Mouse (Mus musculus) mouse embryonic stem cell (cell line): ENCODE results near the gene Draxin.

Source experiments
- in situ Hi-C, 2 experiments: fragments of 300-500 bp; cut with MboI; formaldehyde crosslinking; loops; 1 replicate in 1 of 2; 3 replicates in 1 of 2; pipeline ENCODE4 v1.14.3; 2019 to 2020; ENCODE audit warnings: low sequenced_read_pairs in 2 of 2, low pct_unique_long_range_greater_than_20kb in 1 of 2, mixed read lengths in 1 of 2; ENCODE audit not compliant: unreplicated experiment in 1 of 2

The Draxin gene

GRCm38 (mm10) chr4:148128241-148128640, 2.3 kb downstream of the Draxin start:
- in situ Hi-C loops = no loop called here

GRCm38 (mm10) chr4:148122694-148123066, 7.8 kb downstream of the Draxin start:
- in situ Hi-C loops = no loop called here

- in situ Hi-C loops = no loop called here
Measured at GRCm38 (mm10) chr4:148121982-148122693, 8.4 kb downstream of the Draxin start.

GRCm38 (mm10) chr4:148121362-148121761, 9.1 kb downstream of the Draxin start:
- in situ Hi-C loops = no loop called here

GRCm38 (mm10) chr4:148120555-148120954, 9.9 kb downstream of the Draxin start:
- in situ Hi-C loops = no loop called here

GRCm38 (mm10) chr4:148119578-148119977, 10.9 kb downstream of the Draxin start:
- in situ Hi-C loops = loop anchor here (5.0 to 10.0 kb wide), 2 partner anchors 33 to 45 kb away; partner anchors contain the start of genes Fbxo2 (in 1 of the 2), Fbxo44 (in 1 of the 2) and Fbxo6 (in 1 of the 2)

GRCm38 (mm10) chr4:148117392-148117791, 13.1 kb downstream of the Draxin start:
- in situ Hi-C loops = loop anchor here (5.0 to 10.0 kb wide), 2 partner anchors 35 to 47 kb away; partner anchors contain the start of genes Fbxo2 (in 1 of the 2), Fbxo44 (in 1 of the 2) and Fbxo6 (in 1 of the 2)

- in situ Hi-C loops = loop anchor here (5.0 to 10.0 kb wide), 2 partner anchors 36 to 48 kb away; partner anchors contain the start of genes Fbxo2 (in 1 of the 2), Fbxo44 (in 1 of the 2) and Fbxo6 (in 1 of the 2)
Measured at GRCm38 (mm10) chr4:148116657-148117056, 13.8 kb downstream of the Draxin start.

GRCm38 (mm10) chr4:148115467-148115866, 15.0 kb downstream of the Draxin start:
- in situ Hi-C loops = loop anchor here (5.0 to 10.0 kb wide), 2 partner anchors 37 to 49 kb away; partner anchors contain the start of genes Fbxo2 (in 1 of the 2), Fbxo44 (in 1 of the 2) and Fbxo6 (in 1 of the 2)

- in situ Hi-C loops = loop anchor here (5.0 to 10.0 kb wide), 2 partner anchors 37 to 50 kb away; partner anchors contain the start of genes Fbxo2 (in 1 of the 2), Fbxo44 (in 1 of the 2) and Fbxo6 (in 1 of the 2)
Measured at GRCm38 (mm10) chr4:148114758-148115391, 15.6 kb downstream of the Draxin start.

GRCm38 (mm10) chr4:148112519-148112918, 18.0 kb downstream of the Draxin start:
- in situ Hi-C loops = loop anchor here in 1 of 2 experiments (10.0 kb wide), 1 partner anchor 52 kb away; the partner anchor contains the start of genes Fbxo2 and Fbxo44

- in situ Hi-C loops = no loop called here
Measured at GRCm38 (mm10) chr4:148109215-148109614, 21.3 kb downstream of the Draxin start.

GRCm38 (mm10) chr4:148108565-148109100, 21.9 kb downstream of the Draxin start:
- in situ Hi-C loops = no loop called here

- in situ Hi-C loops = no loop called here
Measured at GRCm38 (mm10) chr4:148107621-148108291, 22.7 kb downstream of the Draxin start.

- in situ Hi-C loops = no loop called here
Measured at GRCm38 (mm10) chr4:148104146-148104545, 26.4 kb downstream of the Draxin start.

- in situ Hi-C loops = no loop called here
Measured at GRCm38 (mm10) chr4:148101801-148102527, 28.5 kb downstream of the Draxin start.

- in situ Hi-C loops = no loop called here
Measured at GRCm38 (mm10) chr4:148098666-148099065, 31.8 kb downstream of the Draxin start.

GRCm38 (mm10) chr4:148097936-148098335, 32.6 kb downstream of the Draxin start:
- in situ Hi-C loops = no loop called here
